Mouse (Mus musculus) myocyte (in vitro differentiated cells): ENCODE data around the gene Ctdnep1. TPM values are rescaled to one million over a fixed set of nuclear protein-coding genes. Genes with fewer than 3 reads are reported as not detected.
"Not testable (repeated sequence)": the region's sequence is repeated elsewhere in the genome, so short reads cannot be mapped to it uniquely, and the experiment has no call there.

Experiments
- H3K27me3 ChIP-seq: one replicate; pipeline ENCODE4 v1.6.1; 2011; ENCODE audit not compliant: control insufficient read depth, insufficient read depth, insufficient read length
- H3K36me3 ChIP-seq: one replicate; pipeline ENCODE4 v1.6.1; 2011; ENCODE audit not compliant: control insufficient read depth, insufficient read depth
- H3K4me2 ChIP-seq: one replicate; pipeline ENCODE4 v1.6.1; 2011; ENCODE audit warnings: low read depth, control low read depth
- H3K4me3 ChIP-seq: one replicate; pipeline ENCODE4 v1.5.1; 2011; ENCODE audit warnings: mild to moderate bottlenecking, control low read depth, moderate library complexity
- H3K79me2 ChIP-seq: one replicate; pipeline ENCODE4 v1.6.1; 2011; ENCODE audit not compliant: control insufficient read depth, insufficient read depth
- H3ac ChIP-seq: one replicate; pipeline ENCODE4 v1.6.1; 2011; ENCODE audit not compliant: control insufficient read depth, insufficient read length
- CEBPB ChIP-seq: IDR thresholded peaks from 2 replicates; pipeline ENCODE4 v1.6.1; 2011; ENCODE audit warnings: mild to moderate bottlenecking, moderate library complexity; ENCODE audit not compliant: poor library complexity, insufficient read depth, severe bottlenecking
- E2F4 ChIP-seq: IDR thresholded peaks from one replicate; pipeline ENCODE4 v1.6.1; 2011; ENCODE audit warnings: mild to moderate bottlenecking, control low read depth, moderate library complexity; ENCODE audit not compliant: insufficient read depth
- MAX ChIP-seq: IDR thresholded peaks from one replicate; pipeline ENCODE4 v1.6.1; 2011; ENCODE audit warnings: low read depth, mild to moderate bottlenecking, control low read depth
- MYOD1 ChIP-seq, 3 experiments: IDR thresholded peaks; one replicate each; pipeline ENCODE4 v1.6.1; 2011; ENCODE audit warnings: control low read depth in 2 of 3, low read depth in 2 of 3, mild to moderate bottlenecking in 2 of 3, moderate library complexity in 1 of 3; ENCODE audit not compliant: insufficient read length in 2 of 3, control insufficient read depth in 1 of 3
- MYOG ChIP-seq, 3 experiments: IDR thresholded peaks; one replicate each; pipeline ENCODE4 v1.6.1; 2011; ENCODE audit warnings: control low read depth in 2 of 3, low read depth in 2 of 3, mild to moderate bottlenecking in 2 of 3; ENCODE audit not compliant: insufficient read length in 2 of 3, control insufficient read depth in 1 of 3, insufficient read depth in 1 of 3
- POLR2A ChIP-seq: IDR thresholded peaks from one replicate; pipeline ENCODE4 v1.6.1; 2011; ENCODE audit warnings: low read depth, mild to moderate bottlenecking, control low read depth, moderate library complexity; ENCODE audit not compliant: insufficient read length
- POLR2AphosphoS2 ChIP-seq: IDR thresholded peaks from one replicate; pipeline ENCODE4 v1.6.1; 2011; ENCODE audit warnings: low read depth, control low read depth; ENCODE audit not compliant: insufficient read length
- REST ChIP-seq: IDR thresholded peaks from one replicate; pipeline ENCODE4 v1.6.1; 2011; ENCODE audit warnings: mild to moderate bottlenecking, control low read depth, moderate library complexity; ENCODE audit not compliant: insufficient read depth, insufficient read length
- SRF ChIP-seq: IDR thresholded peaks from one replicate; pipeline ENCODE4 v1.6.1; 2011; ENCODE audit warnings: low read depth; ENCODE audit not compliant: control insufficient read depth, insufficient read length
- TCF12 ChIP-seq: IDR thresholded peaks from one replicate; pipeline ENCODE4 v1.6.1; 2011; ENCODE audit warnings: mild to moderate bottlenecking, control low read depth; ENCODE audit not compliant: poor library complexity, insufficient read depth, severe bottlenecking
- TCF3 ChIP-seq: IDR thresholded peaks from one replicate; pipeline ENCODE4 v1.6.1; 2011; ENCODE audit warnings: low read depth, control low read depth; ENCODE audit not compliant: insufficient read length
- USF1 ChIP-seq: IDR thresholded peaks from one replicate; pipeline ENCODE4 v1.6.1; 2011; ENCODE audit warnings: low read depth, mild to moderate bottlenecking, control low read depth, moderate library complexity
- polyA plus RNA-seq: library from polyadenylated mRNA; unstranded; fragments of >200 nt; fragmentation: generic; extraction: Trizol; gene quantifications from one replicate; pipeline ENCODE4 v1.2.1, GENCODE M21; 2012; ENCODE audit warnings: missing spikeins

Ctdnep1 gene
- polyA plus RNA-seq, 1 experiment, result 146 TPM

DNA sequence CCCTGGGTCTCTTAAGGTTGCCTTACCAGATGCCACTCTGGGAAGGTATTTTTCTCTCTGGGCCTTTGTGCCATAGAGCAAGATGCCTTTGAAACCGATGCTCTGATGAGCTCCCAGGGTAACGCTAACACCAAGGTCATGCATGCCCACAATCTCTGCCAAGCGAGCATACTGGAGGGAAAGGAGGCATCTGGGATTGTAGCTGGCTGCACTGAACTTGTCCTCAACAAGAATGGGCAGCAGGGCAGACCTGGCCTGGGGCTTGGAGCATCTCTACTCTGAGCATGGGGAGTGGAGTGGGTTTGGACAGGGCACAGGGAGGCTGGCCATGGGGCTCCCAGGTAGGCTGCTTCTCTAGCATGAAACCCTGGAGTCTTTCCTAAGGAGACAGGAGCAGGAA, 32.5 kb downstream of the Ctdnep1 start:
- no peak overlapping the region for H3K4me3 ChIP-seq
- H3ac ChIP-seq, result no peak overlapping the region
- H3K79me2 ChIP-seq, result peaks cover 4% of the 10 kb centered on the region
- TF ChIP-seq MAX (no peak), TCF12 (no peak), POLR2A (no peak), REST (no peak), POLR2AphosphoS2 (no peak), CEBPB (no peak), SRF (no peak), TCF3 (no peak), MYOG (IDR thresholded peaks at IDR 0.05; ENCODE audit: control insufficient read depth in 1 of 3, insufficient read depth in 1 of 3, insufficient read length in 2 of 3, low read depth in 2 of 3) (no peak), USF1 (no peak), MYOD1 (IDR thresholded peaks at IDR 0.05; ENCODE audit: control insufficient read depth in 1 of 3, insufficient read length in 2 of 3, low read depth in 2 of 3) (no peak), E2F4 (no peak)
- H3K27me3 ChIP-seq, result no peaks in the 10 kb centered on the region
- peaks cover 30% of the 10 kb centered on the region for H3K36me3 ChIP-seq
- no peak overlapping the region for H3K4me2 ChIP-seq

- Histone ChIP-seq H3K79me2 (peaks cover 10% of the 10 kb centered on the region), H3K27me3 (no peaks in the 10 kb centered on the region), H3K36me3 (peaks cover 29% of the 10 kb centered on the region), H3K4me3 (peak overlapping the region; percentile 28), H3ac (no peak overlapping the region), H3K4me2 (peak overlapping the region; percentile 66)
- TF ChIP-seq POLR2AphosphoS2 (peak; percentile 40), POLR2A (no peak)
These were observed 33.1 kb downstream of the Ctdnep1 start for GRCm38 (mm10) chr11:70014051-70014450.

DNA sequence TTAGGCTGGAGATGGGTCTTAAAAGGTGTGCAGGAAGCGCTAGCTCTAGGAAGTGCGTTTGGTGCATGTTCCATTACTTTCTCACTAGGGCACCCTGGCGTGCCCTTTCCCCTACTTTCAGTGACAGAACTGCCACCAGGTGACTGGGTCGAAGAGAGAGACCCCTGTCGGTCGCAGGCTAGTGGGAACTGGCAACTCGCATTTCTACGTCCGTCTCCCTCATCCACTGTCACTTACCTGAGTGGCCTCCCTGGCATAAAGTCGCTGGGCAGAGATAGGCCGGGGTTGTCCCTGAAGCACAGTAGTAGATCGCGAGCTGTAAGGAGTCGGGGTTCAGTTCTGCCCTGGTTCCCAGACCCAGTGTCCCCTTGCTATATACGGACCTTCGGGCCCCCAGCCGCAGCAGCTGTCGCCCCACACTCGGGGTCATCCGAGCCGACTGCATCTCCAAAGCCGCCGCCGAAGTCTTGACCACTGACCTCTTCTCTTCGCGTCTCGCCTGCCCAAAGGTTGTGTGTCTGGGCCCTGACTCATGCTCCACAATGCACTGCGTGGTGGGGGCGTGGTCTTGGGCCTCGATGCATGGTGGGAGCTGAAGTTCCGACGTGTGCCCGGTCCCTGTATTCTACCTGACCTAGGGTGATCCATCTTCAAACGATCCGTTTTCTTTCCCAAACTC, 34.1 kb downstream of the Ctdnep1 start, which contains the start of gene Acadvl:
Acadvl (minus strand) TSS at position 532 of the 679 bp plus-strand sequence.
- H3ac ChIP-seq, result no peak within 1 kb of the TSS
- TF ChIP-seq TCF12 (no peak), SRF (peak; percentile 51), POLR2A (peak; percentile 95), MAX (no peak), MYOG (IDR thresholded peaks at IDR 0.05; ENCODE audit: control insufficient read depth in 1 of 3, insufficient read depth in 1 of 3, insufficient read length in 2 of 3, low read depth in 2 of 3) (peak in 2 of 3 experiments; percentile 61 to 67), POLR2AphosphoS2 (peak; percentile 97), MYOD1 (IDR thresholded peaks at IDR 0.05; ENCODE audit: control insufficient read depth in 1 of 3, insufficient read length in 2 of 3, low read depth in 2 of 3) (peak in 2 of 3 experiments; percentile 36 to 59)
- peaks cover 19% of the 10 kb centered on the region for H3K79me2 ChIP-seq
- H3K4me2 ChIP-seq, result peak within 1 kb of the TSS; percentile 66
- H3K27me3 ChIP-seq, result no peaks in the 10 kb centered on the region
- peaks cover 26% of the 10 kb centered on the region for H3K36me3 ChIP-seq
- peak within 1 kb of the TSS; percentile 28 for H3K4me3 ChIP-seq

- H3K27me3 ChIP-seq, result no peaks in the 10 kb centered on the region
- H3ac ChIP-seq, result no peak overlapping the region
- peaks cover 22% of the 10 kb centered on the region for H3K36me3 ChIP-seq
- peaks cover 19% of the 10 kb centered on the region for H3K79me2 ChIP-seq
- TF ChIP-seq POLR2AphosphoS2 (no peak), TCF3 (no peak), MAX (no peak), TCF12 (no peak), POLR2A (no peak), USF1 (no peak), MYOD1 (IDR thresholded peaks at IDR 0.05; ENCODE audit: control insufficient read depth in 1 of 3, insufficient read length in 2 of 3, low read depth in 2 of 3) (no peak), E2F4 (no peak), REST (no peak), MYOG (IDR thresholded peaks at IDR 0.05; ENCODE audit: control insufficient read depth in 1 of 3, insufficient read depth in 1 of 3, insufficient read length in 2 of 3, low read depth in 2 of 3) (no peak), CEBPB (no peak), SRF (no peak)
- peak overlapping the region; percentile 28 for H3K4me3 ChIP-seq
- H3K4me2 ChIP-seq, result peak overlapping the region; percentile 66
These were observed 34.7 kb downstream of the Ctdnep1 start for GRCm38 (mm10) chr11:70015677-70016076.

GRCm38 (mm10) chr11:70016177-70016576, 35.2 kb downstream of the Ctdnep1 start:
- peaks cover 17% of the 10 kb centered on the region for H3K36me3 ChIP-seq

More at GRCm38 (mm10) chr11:70016177-70016576, 35.2 kb downstream of the Ctdnep1 start:
- not testable (repeated sequence) for H3K27me3 ChIP-seq, H3K4me2 ChIP-seq, H3ac ChIP-seq, H3K4me3 ChIP-seq
- H3K79me2 ChIP-seq, result peaks cover 19% of the 10 kb centered on the region
